Mouse (Mus musculus) right cerebral cortex, postnatal 4 days (tissue): ENCODE results near the gene Gm12184.
"Not testable (repeated sequence)": the region's sequence is repeated elsewhere in the genome, so short reads cannot be mapped to it uniquely, and the experiment has no call there.

Experiments
- DNase-seq: peaks from one replicate; pipeline ENCODE4 v3.0.0-alpha.2; 2022

The Gm12184 gene

GRCm38 (mm10) chr11:48825979-48826751 is at the start of gene Gm12184, which contains the start of gene Trim7:
Gm12184 (minus strand) TSS chr11:48826655.
Trim7 (plus strand) TSS chr11:48826140.
- not testable (repeated sequence) for DNase-seq

GRCm38 (mm10) chr11:48875343-48875837 is 48.9 kb upstream of the Gm12184 start:
- not testable (repeated sequence) for DNase-seq

GRCm38 (mm10) chr11:48874465-48874864 is 48.0 kb upstream of the Gm12184 start:
- DNase-seq = peak; percentile 58

GRCm38 (mm10) chr11:48873591-48874290 is 47.3 kb upstream of the Gm12184 start:
- DNase-seq = no peak

GRCm38 (mm10) chr11:48872695-48873300 is 46.3 kb upstream of the Gm12184 start:
- DNase-seq = no peak

- DNase-seq = peak; percentile 11
Measured at GRCm38 (mm10) chr11:48871817-48872541, 45.5 kb upstream of the Gm12184 start.

GRCm38 (mm10) chr11:48871201-48871772 is 44.8 kb upstream of the Gm12184 start, which contains the start of gene Irgm1:
Irgm1 (minus strand) TSS chr11:48871683.
- peak; percentile 31 for DNase-seq

GRCm38 (mm10) chr11:48870781-48871180 is 44.3 kb upstream of the Gm12184 start:
- DNase-seq = no peak

GRCm38 (mm10) chr11:48869380-48870110 is 43.1 kb upstream of the Gm12184 start:
- no peak for DNase-seq

GRCm38 (mm10) chr11:48866481-48866880 is 40.0 kb upstream of the Gm12184 start:
- no peak for DNase-seq

GRCm38 (mm10) chr11:48863808-48864207 is 37.4 kb upstream of the Gm12184 start:
- no peak for DNase-seq

GRCm38 (mm10) chr11:48862784-48863319 is 36.4 kb upstream of the Gm12184 start:
- no peak for DNase-seq

- peak; percentile 43 for DNase-seq
Measured at GRCm38 (mm10) chr11:48859014-48859413, 32.6 kb upstream of the Gm12184 start.

GRCm38 (mm10) chr11:48853474-48854180 is 27.2 kb upstream of the Gm12184 start:
- peak; percentile 81 for DNase-seq

- no peak for DNase-seq
Measured at GRCm38 (mm10) chr11:48852624-48853473, 26.4 kb upstream of the Gm12184 start.

- DNase-seq = no peak
Measured at GRCm38 (mm10) chr11:48852190-48852589, 25.7 kb upstream of the Gm12184 start.

GRCm38 (mm10) chr11:48851270-48851995 is 25.0 kb upstream of the Gm12184 start:
- DNase-seq = no peak

- no peak for DNase-seq
Measured at GRCm38 (mm10) chr11:48850240-48850639, 23.8 kb upstream of the Gm12184 start.

- DNase-seq = no peak
Measured at GRCm38 (mm10) chr11:48846881-48847280, 20.4 kb upstream of the Gm12184 start.
